Mouse (Mus musculus): ENCODE data around the gene Rnd2. TPM values are rescaled to one million over a fixed set of nuclear protein-coding genes. Genes with fewer than 3 reads are reported as not detected.

Rnd2 gene
- total and polyA plus RNA-seq, 3 experiments: 1.4 to 4.5 (median 2.8) TPM

DNA sequence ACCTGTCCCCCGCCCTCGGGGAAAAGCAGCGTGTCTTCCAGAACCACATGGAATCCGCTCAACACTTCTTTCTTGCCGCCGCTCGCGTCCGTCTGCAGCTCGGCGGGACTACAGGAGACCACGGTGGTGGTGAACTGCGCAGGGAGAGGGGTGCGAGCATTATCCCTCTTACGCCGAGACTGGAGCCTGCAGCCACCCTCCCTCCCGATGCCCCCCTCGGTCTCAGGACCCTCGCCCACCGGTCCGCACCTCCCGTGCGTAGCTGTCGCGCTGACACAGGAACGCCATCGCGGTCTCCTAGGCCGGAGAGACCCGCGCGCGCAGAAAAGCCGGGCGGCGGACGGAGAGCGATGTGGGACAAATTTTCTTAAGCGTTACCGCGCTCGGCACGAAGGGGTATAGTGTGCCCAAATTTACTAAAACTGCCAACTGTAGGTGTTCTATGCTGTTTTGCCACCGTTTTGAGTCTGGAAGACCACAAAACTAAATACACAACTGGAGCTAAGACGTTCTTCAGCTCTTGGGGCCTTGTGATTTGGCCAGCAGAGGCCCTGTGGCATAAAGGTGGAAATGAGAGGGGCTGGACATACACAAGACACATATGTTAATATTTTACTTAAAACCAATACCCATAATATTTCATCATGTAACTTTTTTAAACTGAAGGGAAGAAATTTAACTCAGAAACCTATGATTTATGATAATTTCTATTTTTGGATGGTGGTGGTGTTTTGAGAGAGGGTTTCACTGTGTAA, 47.5 kb upstream of the Rnd2 start, which contains the start of gene Aarsd1 (continued):
- TF ChIP-seq PAX5 (IDR thresholded peaks at IDR 0.05; ENCODE audit: low read length): no peak

DNA sequence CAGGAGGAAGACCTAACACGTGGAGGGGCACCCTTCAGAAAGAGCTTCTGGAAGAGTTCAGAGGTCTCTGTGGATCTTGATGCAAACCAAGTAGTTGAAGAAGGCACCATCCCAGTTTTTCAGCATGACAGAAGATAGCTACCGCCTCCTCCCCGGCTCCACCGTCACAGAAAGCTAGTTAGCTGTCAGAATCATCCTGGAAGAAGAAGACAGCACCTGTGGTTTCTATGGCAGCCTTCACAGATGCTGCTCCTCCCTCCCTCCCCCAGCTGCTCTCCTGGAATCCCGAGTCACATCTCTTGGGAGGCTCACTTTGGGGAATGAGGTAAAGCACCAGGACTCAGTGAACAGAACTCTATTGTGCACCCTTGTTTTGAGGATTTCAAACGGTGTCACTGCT, 45.8 kb upstream of the Rnd2 start:
- Histone ChIP-seq H3K79me2 (replicated peaks; ENCODE audit: control insufficient read depth, extremely low read depth, insufficient read depth, poor library complexity, severe bottlenecking) (peaks cover 12% of the 10 kb centered on the region), H3K27ac (ENCODE audit: insufficient read depth, low read depth) (no peak overlapping the region), H3K4me2 (ENCODE audit: insufficient read depth, low read depth, poor library complexity, severe bottlenecking) (no peak overlapping the region), H3K4me1 (ENCODE audit: control insufficient read depth in 1 of 2, insufficient read depth in 2 of 2) (peaks cover 3 to 33% of the 10 kb centered on the region in 2 experiments), H3K4me3 (replicated peaks in 1 of 3; ENCODE audit: low read depth in 2 of 3, low read length in 2 of 3, poor library complexity in 1 of 3) (no peak overlapping the region), H3K36me3 (replicated peaks in 1 of 2; ENCODE audit: control insufficient read depth in 1 of 2, insufficient read depth in 1 of 2, low read length in 1 of 2) (peaks cover 0 to 7% of the 10 kb centered on the region in 2 experiments), H3K9me3 (replicated peaks; ENCODE audit: low read length) (no peaks in the 10 kb centered on the region), H3K9ac (ENCODE audit: insufficient read depth, low read depth) (no peak overlapping the region), H3K27me3 (replicated peaks) (no peaks in the 10 kb centered on the region)
- dilution Hi-C loops (cut with MboI; ENCODE audit: extremely low pct_ligation_motif_present, extremely low pct_unique_long_range_greater_than_20kb, low sequenced_read_pairs): no loop called here
- DNase-seq (ENCODE audit: extremely low read depth): no peak
- in situ Hi-C loops (cut with MboI; ENCODE audit: low pct_ligation_motif_present, low pct_unique_long_range_greater_than_20kb, low sequenced_read_pairs): no loop called here
- no peak for TF ChIP-seq PAX5 (IDR thresholded peaks at IDR 0.05; ENCODE audit: low read length)
- no peak for TF ChIP-seq CHD2 (IDR thresholded peaks at IDR 0.05; ENCODE audit: low read length)
- TF ChIP-seq ELF1 (IDR thresholded peaks at IDR 0.05; ENCODE audit: low read depth, low read length): no peak
- TF ChIP-seq JUN (IDR thresholded peaks at IDR 0.05; ENCODE audit: insufficient read depth, low read depth, low read length): no peak
- TF ChIP-seq POLR2A (IDR thresholded peaks at IDR 0.05; ENCODE audit: low read depth, low read length): no peak
- no peak for TF ChIP-seq ETS1 (conservative IDR thresholded peaks at IDR 0.05; ENCODE audit: low read depth, low read length)
- TF ChIP-seq USF2 (conservative IDR thresholded peaks at IDR 0.05; ENCODE audit: low read depth, low read length): no peak
- TF ChIP-seq IRF4 (IDR thresholded peaks at IDR 0.05; ENCODE audit: low read depth, low read length): no peak
- no peak for TF ChIP-seq KAT2A (IDR thresholded peaks at IDR 0.05; ENCODE audit: insufficient replicate concordance, low read length)
- no peak for TF ChIP-seq UBTF (IDR thresholded peaks at IDR 0.05; ENCODE audit: low read depth, low read length)
- TF ChIP-seq MYC (IDR thresholded peaks at IDR 0.05; ENCODE audit: low read depth, low read length): no peak
- no peak for TF ChIP-seq GABPA (IDR thresholded peaks at IDR 0.05; ENCODE audit: insufficient replicate concordance, low read depth, low read length)
- TF ChIP-seq CTCF (conservative IDR thresholded peaks at IDR 0.05 in 1 of 2, IDR thresholded peaks at IDR 0.05 in 1 of 2; ENCODE audit: low read depth in 2 of 2, low read length in 2 of 2): no peak
- no peak for TF ChIP-seq JUND (conservative IDR thresholded peaks at IDR 0.05; ENCODE audit: low read depth, low read length)
- TF ChIP-seq ZKSCAN1 (IDR thresholded peaks at IDR 0.05; ENCODE audit: borderline replicate concordance, low read depth, low read length): no peak
- no peak for TF ChIP-seq SMC3 (IDR thresholded peaks at IDR 0.05; ENCODE audit: low read depth, low read length)
- no peak for TF ChIP-seq MAZ (IDR thresholded peaks at IDR 0.05; ENCODE audit: low read depth, low read length)
- TF ChIP-seq E2F4 (IDR thresholded peaks at IDR 0.05; ENCODE audit: insufficient replicate concordance, low read depth, low read length): no peak
- TF ChIP-seq ZMIZ1 (IDR thresholded peaks at IDR 0.05; ENCODE audit: low read depth, low read length): no peak
